Mouse (Mus musculus): Measurements from ENCODE around the gene Hist1h3g. TPM values are rescaled to one million over a fixed set of nuclear protein-coding genes. Genes with fewer than 3 reads are reported as not detected.
"Not testable (repeated sequence)": the region's sequence is repeated elsewhere in the genome, so short reads cannot be mapped to it uniquely, and the experiment has no call there.

Hist1h3g gene
- polyA plus RNA-seq, 1 experiment from 2014 or later, result 4.8 TPM

GRCm38 (mm10) chr13:23554393-23554792 lies 19.2 kb downstream of the Hist1h3g start:
- H3K4me2 ChIP-seq (replicated peaks), result peak overlapping the region; percentile 98
- 26% methylated on average over 9 of the region's 9 CpGs for WGBS
- H3K9ac ChIP-seq (replicated peaks), result peak overlapping the region; percentile 75; the same call in 1 of the 2 replicates
- no peaks in the 10 kb centered on the region for H3K36me3 ChIP-seq
- ATAC-seq (ENCODE audit: low FRiP score, low read depth), result no peak
- H3K4me1 ChIP-seq, result peaks cover 22% of the 10 kb centered on the region
- no peaks in the 10 kb centered on the region for H3K27me3 ChIP-seq
- peak overlapping the region; percentile 97 for H3K27ac ChIP-seq (replicated peaks)
- no peaks in the 10 kb centered on the region for H3K9me3 ChIP-seq
- peak overlapping the region; percentile 59 for H3K4me3 ChIP-seq

- Histone ChIP-seq H3K4me2 (replicated peaks) (peak overlapping the region; percentile 98), H3K27ac (replicated peaks) (peak overlapping the region; percentile 97), H3K27me3 (no peaks in the 10 kb centered on the region), H3K9ac (replicated peaks) (peak overlapping the region; percentile 75), H3K36me3 (no peaks in the 10 kb centered on the region), H3K9me3 (no peaks in the 10 kb centered on the region), H3K4me1 (peaks cover 22% of the 10 kb centered on the region), H3K4me3 (peak overlapping the region; percentile 59)
- under 1% methylated on average over 54 of the region's 54 CpGs for WGBS
- ATAC-seq (ENCODE audit: low FRiP score, low read depth), result peak; percentile 86
Observed at GRCm38 (mm10) chr13:23554925-23555838, 20.0 kb downstream of the Hist1h3g start.

DNA sequence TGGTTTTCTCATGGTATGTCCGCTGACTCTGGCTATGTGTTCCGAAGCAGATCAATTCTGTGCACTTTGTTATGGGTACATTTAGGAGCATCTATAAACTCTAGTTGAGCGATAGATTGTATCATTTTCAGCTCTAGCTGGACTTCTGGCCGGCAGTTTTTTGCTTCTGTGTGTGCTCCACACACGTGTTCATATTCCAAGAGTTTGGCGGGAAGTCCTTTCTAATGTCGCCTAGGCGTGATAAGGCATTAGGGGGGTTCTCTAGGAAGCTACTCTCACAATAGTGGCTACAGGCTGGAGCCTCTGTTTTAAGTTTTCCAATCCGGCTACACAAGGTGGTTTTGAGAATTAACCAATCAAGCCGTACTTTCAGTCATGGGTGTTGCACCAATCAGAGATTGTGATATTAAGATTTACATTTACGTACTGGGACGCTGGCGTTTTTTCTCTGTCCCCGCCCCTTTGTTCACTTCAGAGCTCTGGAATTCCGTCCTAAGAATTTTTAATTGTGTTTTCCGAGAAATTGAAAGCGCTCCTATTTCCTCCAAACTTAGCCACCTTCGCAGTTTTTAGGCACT lies 20.7 kb downstream of the Hist1h3g start:
- peak; percentile 76 for ATAC-seq (ENCODE audit: low FRiP score, low read depth)
- Histone ChIP-seq H3K27me3 (no peaks in the 10 kb centered on the region), H3K4me3 (peak overlapping the region; percentile 59), H3K9ac (replicated peaks) (peak overlapping the region; percentile 75), H3K9me3 (no peaks in the 10 kb centered on the region), H3K27ac (replicated peaks) (peak overlapping the region; percentile 97), H3K4me2 (replicated peaks) (peak overlapping the region; percentile 98), H3K4me1 (peaks cover 20% of the 10 kb centered on the region), H3K36me3 (no peaks in the 10 kb centered on the region)
- WGBS, result under 1% methylated on average over 18 of the region's 18 CpGs

- Histone ChIP-seq H3K9ac (replicated peaks) (no peak overlapping the region), H3K4me2 (replicated peaks) (peak overlapping the region; percentile 98; the same call in 1 of the 2 replicates), H3K27ac (replicated peaks) (peak overlapping the region; percentile 97; the same call in 1 of the 2 replicates), H3K36me3 (no peaks in the 10 kb centered on the region), H3K4me3 (no peak overlapping the region), H3K9me3 (no peaks in the 10 kb centered on the region), H3K27me3 (no peaks in the 10 kb centered on the region), H3K4me1 (peaks cover 20% of the 10 kb centered on the region)
- ATAC-seq (ENCODE audit: low FRiP score, low read depth), result no peak
- 68% methylated on average over 3 of the region's 3 CpGs for WGBS
Observed at GRCm38 (mm10) chr13:23556906-23557305, 21.7 kb downstream of the Hist1h3g start.

DNA sequence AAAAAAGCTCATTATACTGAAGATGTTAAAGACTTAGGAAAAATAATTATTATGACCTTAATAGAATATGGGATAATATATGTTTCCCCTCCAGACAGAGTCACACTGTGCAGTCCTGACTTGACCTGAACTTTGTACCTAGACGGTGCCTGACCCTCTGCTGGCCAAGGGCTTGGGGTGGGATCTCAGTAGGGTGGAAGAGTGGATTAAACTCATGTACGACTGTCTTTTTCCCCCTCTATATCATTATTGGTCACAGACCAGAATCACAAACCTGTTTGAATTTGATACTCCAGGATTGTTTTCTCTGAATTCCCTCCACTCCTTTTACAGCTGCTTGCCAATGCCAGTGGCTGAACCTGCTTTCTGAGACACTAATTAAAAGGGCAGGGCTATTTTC lies 25.5 kb downstream of the Hist1h3g start:
- not testable (repeated sequence) for H3K4me3 ChIP-seq; H3K27me3 ChIP-seq; ATAC-seq (ENCODE audit: low FRiP score, low read depth); H3K4me1 ChIP-seq; H3K9me3 ChIP-seq; H3K36me3 ChIP-seq; H3K9ac ChIP-seq (replicated peaks)
- WGBS, result 12% methylated on average over 2 of the region's 2 CpGs
- H3K27ac ChIP-seq (replicated peaks), result peak overlapping the region; percentile 65
- H3K4me2 ChIP-seq (replicated peaks), result peak overlapping the region; percentile 26

DNA sequence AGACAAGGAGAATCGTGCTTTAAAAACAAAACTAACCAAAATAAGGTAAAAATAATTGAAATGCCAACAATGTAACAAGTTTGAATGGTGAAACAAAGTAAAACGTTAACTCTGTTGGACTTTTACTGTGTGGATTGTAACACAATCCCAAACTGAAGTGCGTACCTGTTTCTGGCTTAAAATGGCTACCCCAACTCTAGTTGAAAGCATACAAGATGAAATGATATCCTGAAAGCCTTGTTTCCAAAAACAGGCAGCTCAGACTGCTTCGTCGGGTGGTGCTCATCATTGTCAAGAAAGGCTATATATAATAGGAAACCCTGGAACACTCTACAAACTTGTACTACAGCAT lies 26.3 kb downstream of the Hist1h3g start:
- not testable (repeated sequence) for H3K27me3 ChIP-seq; H3K36me3 ChIP-seq; ATAC-seq (ENCODE audit: low FRiP score, low read depth); H3K9me3 ChIP-seq; H3K4me1 ChIP-seq
- Histone ChIP-seq H3K4me3 (peak overlapping the region; percentile 46), H3K4me2 (replicated peaks) (peak overlapping the region; percentile 78), H3K9ac (replicated peaks) (peak overlapping the region; percentile 49; the same call in 1 of the 2 replicates), H3K27ac (replicated peaks) (peak overlapping the region; percentile 98)
- 0% methylated on average over 2 of the region's 5 CpGs for WGBS

- ATAC-seq (ENCODE audit: low FRiP score, low read depth), result peak; percentile 98
- not testable (repeated sequence) for H3K36me3 ChIP-seq
Observed at GRCm38 (mm10) chr13:23561883-23562659, 26.8 kb downstream of the Hist1h3g start, which contains the start of gene Hist1h3e. Gene Hist1h3e (minus strand): TSS chr13:23562369.

GRCm38 (mm10) chr13:23562699-23563462 lies 27.7 kb downstream of the Hist1h3g start:
- 2% methylated on average over 18 of the region's 18 CpGs for WGBS

More at GRCm38 (mm10) chr13:23561883-23562659, 26.8 kb downstream of the Hist1h3g start, which contains the start of gene Hist1h3e:
- H3K9me3 ChIP-seq, H3K4me1 ChIP-seq, H3K27me3 ChIP-seq: not testable (repeated sequence)
- peak within 1 kb of the TSS; percentile 98 for H3K27ac ChIP-seq (replicated peaks)
- H3K9ac ChIP-seq (replicated peaks), result peak within 1 kb of the TSS; percentile 56
- peak within 1 kb of the TSS; percentile 78 for H3K4me2 ChIP-seq (replicated peaks)
- H3K4me3 ChIP-seq, result peak within 1 kb of the TSS; percentile 46
- WGBS, result under 1% methylated on average over 59 of the region's 67 CpGs

GRCm38 (mm10) chr13:23564482-23564881 lies 29.3 kb downstream of the Hist1h3g start:
- Histone ChIP-seq H3K9me3 (no peaks in the 10 kb centered on the region), H3K27ac (replicated peaks) (peak overlapping the region; percentile 98; the same call in 1 of the 2 replicates), H3K9ac (replicated peaks) (no peak overlapping the region), H3K36me3 (no peaks in the 10 kb centered on the region), H3K4me2 (replicated peaks) (no peak overlapping the region), H3K4me3 (no peak overlapping the region), H3K4me1 (0 out of 2 replicates have a peak, but pooled peaks cover 2% of the 10 kb centered on the region), H3K27me3 (no peaks in the 10 kb centered on the region)
- ATAC-seq (ENCODE audit: low FRiP score, low read depth), result no peak
- 96% methylated on average over 2 of the region's 2 CpGs for WGBS

More at GRCm38 (mm10) chr13:23562699-23563462, 27.7 kb downstream of the Hist1h3g start:
- peak overlapping the region; percentile 56 for H3K9ac ChIP-seq (replicated peaks)
- H3K9me3 ChIP-seq, result no peaks in the 10 kb centered on the region
- peak; percentile 46; the same call in 1 of the 2 replicates for ATAC-seq (ENCODE audit: low FRiP score, low read depth)
- peak overlapping the region; percentile 78 for H3K4me2 ChIP-seq (replicated peaks)
- H3K27ac ChIP-seq (replicated peaks), result peak overlapping the region; percentile 98
- no peaks in the 10 kb centered on the region for H3K36me3 ChIP-seq
- H3K4me3 ChIP-seq, result peak overlapping the region; percentile 46
- H3K4me1 ChIP-seq, result 0 out of 2 replicates have a peak, but pooled peaks cover 2% of the 10 kb centered on the region
- H3K27me3 ChIP-seq, result no peaks in the 10 kb centered on the region

- H3K36me3 ChIP-seq; ATAC-seq (ENCODE audit: low FRiP score, low read depth); H3K9me3 ChIP-seq; H3K27me3 ChIP-seq: not testable (repeated sequence)
- Histone ChIP-seq H3K4me3 (peak overlapping the region; percentile 42), H3K27ac (replicated peaks) (peak overlapping the region; percentile 96), H3K4me2 (replicated peaks) (peak overlapping the region; percentile 68), H3K9ac (replicated peaks) (peak overlapping the region; percentile 50), H3K4me1 (peaks cover 19% of the 10 kb centered on the region)
- 2% methylated on average over 21 of the region's 41 CpGs for WGBS
Observed at GRCm38 (mm10) chr13:23570261-23571021, 35.2 kb downstream of the Hist1h3g start.
